Mouse (Mus musculus): ENCODE results near the gene Arpc5l. TPM values are rescaled to one million over a fixed set of nuclear protein-coding genes. Genes with fewer than 3 reads are reported as not detected.
A peak's percentile ranks its signal among the peaks of the same experiment; 100 is the strongest.
"Not testable (repeated sequence)": the region's sequence is repeated elsewhere in the genome, so short reads cannot be mapped to it uniquely, and the experiment has no call there.

Gene Arpc5l
- total RNA-seq, 2 experiments from 2014 or later, result 55.1 to 58.2 TPM

GRCm38 (mm10) chr2:38997386-38998374 is 7.5 kb upstream of the Arpc5l start, which contains the start of gene Wdr38:
TSS of gene Wdr38 (plus strand) at chr2:38997476.
- intact Hi-C loops (cut with DNase I; ENCODE audit: low total_unique reads), result loop anchor here (2.0 kb wide), 1 partner anchor 69 kb away; no protein-coding TSS in a partner anchor
- peak; percentile 86 for DNase-seq

DNA sequence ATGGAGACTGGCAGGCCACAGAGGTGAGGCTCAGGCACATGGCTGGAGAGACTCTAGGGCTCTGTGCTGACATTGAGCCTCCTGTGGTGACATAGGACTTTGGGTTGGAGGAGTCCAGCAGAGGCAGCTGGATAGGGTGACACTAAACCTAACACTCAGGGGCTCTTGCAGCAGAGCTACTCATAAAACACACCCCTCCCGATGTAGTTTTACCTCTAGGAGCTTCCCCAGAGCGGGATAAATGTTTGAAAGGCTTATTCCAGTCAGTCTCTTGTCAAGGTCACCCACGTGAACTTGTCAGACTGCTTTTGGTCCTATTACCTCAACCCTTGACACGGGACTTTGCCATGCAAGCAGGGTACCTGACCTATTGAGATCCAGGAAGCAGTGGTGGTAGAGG is 5.8 kb upstream of the Arpc5l start:
- no peak for DNase-seq
- intact Hi-C loops (cut with DNase I; ENCODE audit: low total_unique reads), result no loop called here

DNA sequence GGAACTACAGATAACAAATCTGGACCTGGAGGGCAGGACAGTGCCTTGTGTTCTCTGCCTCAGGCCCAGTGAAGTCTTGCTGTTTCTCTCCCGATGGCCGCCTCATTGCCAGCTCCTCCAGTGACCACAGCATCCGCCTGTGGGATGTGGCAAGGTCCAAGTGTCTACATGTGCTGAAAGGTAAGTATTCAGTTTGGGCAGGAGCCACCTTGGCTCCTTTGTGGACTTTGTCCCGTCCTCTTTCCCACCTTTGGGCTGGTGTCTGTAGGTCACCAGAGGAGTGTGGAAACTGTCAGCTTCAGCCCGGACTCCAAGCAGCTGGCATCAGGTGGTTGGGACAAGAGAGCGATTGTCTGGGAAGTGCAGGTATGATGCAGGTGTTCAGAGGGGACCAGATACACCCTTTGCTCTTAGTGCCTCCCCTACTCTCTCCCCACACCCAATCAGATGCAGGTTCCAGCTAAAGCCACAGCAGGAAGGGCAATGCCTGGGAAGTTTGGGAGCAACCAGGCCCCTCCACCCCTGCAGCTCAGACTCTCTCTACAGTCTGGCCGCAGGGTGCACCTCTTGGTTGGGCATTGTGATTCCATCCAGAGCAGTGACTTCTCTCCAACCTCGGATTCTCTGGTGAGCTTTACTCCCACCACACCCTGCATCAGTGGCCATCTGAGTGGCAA is 5.1 kb upstream of the Arpc5l start:
- intact Hi-C loops (cut with DNase I; ENCODE audit: low total_unique reads), result no loop called here
- no peak for DNase-seq

- intact Hi-C loops (cut with DNase I; ENCODE audit: low total_unique reads), result no loop called here
- DNase-seq, result no peak
Measured at GRCm38 (mm10) chr2:39000587-39000919, 4.6 kb upstream of the Arpc5l start.

GRCm38 (mm10) chr2:39001866-39002265 is 3.3 kb upstream of the Arpc5l start:
- intact Hi-C loops (cut with DNase I; ENCODE audit: low total_unique reads), result no loop called here

DNA sequence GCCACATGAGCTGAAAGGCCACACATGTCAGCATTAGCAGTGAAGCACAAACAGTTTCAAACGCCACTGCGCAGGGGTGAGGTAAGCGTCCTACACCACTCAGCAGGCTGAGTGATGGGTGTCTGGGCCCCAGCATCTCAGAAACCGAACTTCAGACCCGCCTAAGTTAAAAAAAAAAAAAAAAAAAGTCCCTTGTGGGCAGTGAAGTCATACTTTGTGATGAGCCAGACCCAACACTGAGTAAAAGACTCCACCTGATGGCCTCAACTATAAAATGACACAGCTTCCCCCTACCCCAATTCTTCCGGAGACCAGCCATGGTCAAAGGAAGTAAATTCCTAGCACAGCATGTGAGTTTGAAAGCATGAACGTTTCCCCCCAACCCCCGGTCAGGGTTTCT is 2.0 kb upstream of the Arpc5l start:
- no peak for DNase-seq

More at GRCm38 (mm10) chr2:39001866-39002265, 3.3 kb upstream of the Arpc5l start:
- DNase-seq, result no peak

GRCm38 (mm10) chr2:39003512-39003911 is 1.6 kb upstream of the Arpc5l start:
- intact Hi-C loops (cut with DNase I; ENCODE audit: low total_unique reads), result no loop called here
- DNase-seq, result no peak

More for the DNA sequence above, 2.0 kb upstream of the Arpc5l start:
- intact Hi-C loops (cut with DNase I; ENCODE audit: low total_unique reads), result no loop called here

- intact Hi-C loops (cut with DNase I; ENCODE audit: low total_unique reads), result no loop called here
- no peak for DNase-seq
Measured at GRCm38 (mm10) chr2:39004372-39004771, 776 bp upstream of the Arpc5l start.

DNA sequence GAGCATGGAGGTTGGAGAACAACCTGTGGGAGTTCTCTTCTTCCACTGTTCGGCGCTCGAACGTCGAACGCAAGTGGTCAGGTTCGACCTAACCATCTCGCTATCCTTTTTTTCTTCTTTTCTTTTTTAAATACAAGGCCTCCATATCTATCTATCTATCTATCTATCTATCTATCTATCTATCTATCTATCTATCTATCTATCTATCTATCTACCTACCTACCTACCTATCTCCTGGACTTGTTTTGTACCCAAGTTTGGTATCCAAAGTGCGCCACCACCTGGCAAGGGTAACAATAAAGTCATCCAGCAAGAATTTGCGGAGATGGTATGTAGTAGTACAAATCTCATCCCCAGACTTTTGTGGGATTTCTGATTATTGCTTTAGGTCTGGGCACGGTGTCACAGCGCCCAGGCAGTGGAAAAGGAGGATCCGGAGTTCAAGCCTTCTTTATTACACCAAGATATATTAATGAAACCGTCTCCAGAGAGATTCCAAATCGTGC is 479 bp downstream of the Arpc5l start, which contains the start of gene Rpl35:
TSS of gene Rpl35 (minus strand) at position 51 of the 506 bp plus-strand sequence.
- intact Hi-C loops (cut with DNase I; ENCODE audit: low total_unique reads), result no loop called here
- DNase-seq, result no peak

- no peak for DNase-seq
- intact Hi-C loops (cut with DNase I; ENCODE audit: low total_unique reads), result no loop called here
Measured at GRCm38 (mm10) chr2:39006149-39006730, 1.1 kb downstream of the Arpc5l start.

DNA sequence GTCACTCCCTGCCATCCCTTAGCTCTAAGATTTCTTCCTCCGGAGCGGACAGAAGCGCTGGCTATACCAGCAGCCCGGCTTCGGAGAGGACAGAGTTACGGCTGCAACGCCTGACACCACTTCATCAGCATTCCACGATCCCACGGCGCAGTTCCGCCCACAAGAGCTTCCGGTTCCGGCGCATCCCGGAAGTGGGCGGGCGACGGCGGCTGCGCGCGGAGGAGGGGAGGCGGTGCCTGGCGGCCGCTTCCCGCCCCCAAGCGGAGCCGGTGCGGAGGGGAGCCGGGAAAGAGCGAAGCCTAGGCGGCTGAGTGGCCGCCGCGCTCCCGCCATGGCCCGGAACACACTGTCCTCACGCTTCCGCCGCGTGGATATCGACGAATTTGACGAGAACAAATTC is 2.7 kb downstream of the Arpc5l start:
- intact Hi-C loops (cut with DNase I; ENCODE audit: low total_unique reads), result no loop called here
- DNase-seq, result peak; percentile 95

DNA sequence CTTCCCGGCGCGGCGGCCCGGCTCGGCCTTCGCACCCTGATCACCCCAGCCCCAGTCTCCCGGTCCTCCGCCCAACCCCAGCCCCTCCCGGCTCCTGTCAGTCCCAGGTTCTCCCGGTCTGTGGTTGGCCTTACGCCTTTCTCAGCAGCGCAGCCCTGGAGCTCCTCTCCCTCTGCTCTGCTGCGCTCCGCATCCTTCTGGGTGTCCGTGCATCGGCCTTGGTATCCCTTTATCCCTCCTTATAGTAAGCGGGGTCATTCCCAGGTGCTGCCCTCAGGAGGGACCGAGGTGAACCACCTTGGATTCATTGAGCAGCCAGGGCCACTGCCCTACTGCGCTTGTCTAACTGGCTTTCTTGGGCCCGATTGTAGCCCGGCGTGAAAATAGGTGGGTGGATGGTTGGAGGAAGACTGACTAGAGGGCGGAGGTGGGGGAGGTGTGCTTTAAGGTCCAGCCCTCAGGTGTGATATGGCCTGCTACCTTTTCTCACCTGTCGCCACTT is 3.3 kb downstream of the Arpc5l start:
- intact Hi-C loops (cut with DNase I; ENCODE audit: low total_unique reads), result no loop called here
- DNase-seq, result no peak

GRCm38 (mm10) chr2:39008954-39009365 is 3.8 kb downstream of the Arpc5l start:
- intact Hi-C loops (cut with DNase I; ENCODE audit: low total_unique reads), result no loop called here
- DNase-seq, result no peak

DNA sequence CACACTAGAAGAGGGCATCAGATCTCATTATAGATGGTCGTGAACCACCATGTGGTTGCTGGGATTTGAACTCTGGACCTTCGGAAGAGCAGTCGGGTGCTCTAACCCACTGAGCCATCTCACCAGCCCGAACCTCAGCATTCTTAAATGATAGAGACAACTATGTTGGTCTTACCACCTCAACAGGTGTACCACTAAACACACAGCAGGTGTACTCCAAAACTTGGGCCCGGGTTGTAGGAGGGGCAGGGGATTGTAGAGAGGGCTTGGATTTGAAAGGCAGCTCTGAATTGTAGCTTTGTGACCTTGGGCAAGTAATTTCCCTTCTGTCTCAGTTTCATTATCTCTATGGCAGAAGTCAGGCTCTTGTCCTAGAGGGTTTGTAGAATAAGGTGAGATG is 5.0 kb downstream of the Arpc5l start:
- intact Hi-C loops (cut with DNase I; ENCODE audit: low total_unique reads); DNase-seq: not testable (repeated sequence)

DNA sequence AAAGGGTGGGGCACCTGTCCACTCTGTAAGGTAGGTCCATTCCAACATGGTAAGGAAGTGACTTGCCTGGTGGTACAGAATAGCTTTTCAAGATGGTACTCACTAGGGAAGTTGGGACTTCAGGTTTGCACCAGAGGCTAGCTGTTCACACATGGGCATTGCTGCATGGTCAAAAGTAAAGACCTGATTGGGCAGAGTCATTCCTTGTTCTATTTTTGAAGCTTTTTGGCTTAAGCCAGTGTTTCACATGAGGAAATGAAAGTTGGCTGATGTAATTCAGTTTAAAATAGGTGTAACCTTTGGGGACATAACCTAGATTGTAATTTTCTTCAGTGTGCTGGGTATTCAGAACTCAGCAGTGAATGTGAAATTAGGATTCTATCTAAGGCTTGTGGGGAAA is 6.1 kb downstream of the Arpc5l start:
- intact Hi-C loops (cut with DNase I; ENCODE audit: low total_unique reads), result no loop called here
- no peak for DNase-seq

DNA sequence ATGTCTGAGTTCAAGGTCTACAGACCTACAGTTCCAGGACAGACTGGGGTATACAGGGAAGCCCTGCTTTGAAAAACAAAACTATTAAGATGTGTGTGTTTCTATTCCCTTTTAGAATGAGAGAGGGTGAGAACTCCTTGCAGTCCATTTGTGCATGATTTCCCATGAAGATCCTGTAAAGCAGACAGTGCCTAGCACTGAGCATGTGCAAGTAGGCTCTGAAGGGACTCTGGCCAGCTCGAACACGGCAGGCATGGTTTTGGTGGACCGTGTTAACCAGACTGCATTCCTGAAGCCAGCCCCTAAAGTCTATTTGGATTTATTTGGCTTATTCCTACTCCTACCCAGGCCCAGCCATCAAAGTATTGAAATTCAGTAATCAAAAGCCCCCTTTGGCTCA is 6.8 kb downstream of the Arpc5l start:
- intact Hi-C loops (cut with DNase I; ENCODE audit: low total_unique reads), result no loop called here
- no peak for DNase-seq

- intact Hi-C loops (cut with DNase I; ENCODE audit: low total_unique reads), result no loop called here
- DNase-seq, result no peak
Measured at GRCm38 (mm10) chr2:39012768-39013279, 7.7 kb downstream of the Arpc5l start.

GRCm38 (mm10) chr2:39016581-39016980 is 11.4 kb downstream of the Arpc5l start:
- intact Hi-C loops (cut with DNase I; ENCODE audit: low total_unique reads), result no loop called here
- no peak for DNase-seq

- no peak for DNase-seq
- intact Hi-C loops (cut with DNase I; ENCODE audit: low total_unique reads), result no loop called here
Measured at GRCm38 (mm10) chr2:39020004-39020403, 14.9 kb downstream of the Arpc5l start.
